Mouse (Mus musculus) ES-E14 (cell line): ENCODE measurements around the gene Naa20. TPM values are rescaled to one million over a fixed set of nuclear protein-coding genes. Genes with fewer than 3 reads are reported as not detected.

Source experiments
- DNase-seq: peaks from one replicate; pipeline ENCODE4 v3.0.0-alpha.2; 2013; ENCODE audit warnings: low read depth, low spot score
- H3K27ac ChIP-seq: 2 replicates; pipeline ENCODE4 v1.5.1; 2012; ENCODE audit warnings: low read depth, mild to moderate bottlenecking, low read length, moderate library complexity, mixed read lengths; ENCODE audit not compliant: poor library complexity, insufficient read depth, severe bottlenecking
- H3K36me3 ChIP-seq: 2 replicates; pipeline ENCODE4 v1.6.1; 2012; ENCODE audit warnings: mild to moderate bottlenecking, low read length, moderate library complexity, mixed read lengths; ENCODE audit not compliant: control insufficient read depth, poor library complexity, insufficient read depth, severe bottlenecking
- H3K4me1 ChIP-seq, 2 experiments: fragments of 150-350 bp in 1 of 2; sonication (generic) in 1 of 2; 2 replicates each; pipeline ENCODE4 v1.6.1; 2012; ENCODE audit warnings: low read length in 2 of 2, mild to moderate bottlenecking in 1 of 2, mixed read lengths in 1 of 2; ENCODE audit not compliant: control insufficient read depth in 2 of 2, insufficient read depth in 2 of 2, poor library complexity in 1 of 2
- H3K4me3 ChIP-seq, 2 experiments: fragments of 150-350 bp in 1 of 2; sonication (generic) in 1 of 2; 2 replicates each; pipeline ENCODE4 v1.5.1; 2012; ENCODE audit warnings: low read length in 2 of 2, low read depth in 1 of 2, mild to moderate bottlenecking in 1 of 2, mixed read lengths in 1 of 2; ENCODE audit not compliant: insufficient read depth in 1 of 2, poor library complexity in 1 of 2, severe bottlenecking in 1 of 2
- H3K9ac ChIP-seq: 2 replicates; pipeline ENCODE4 v1.6.1; 2012; ENCODE audit warnings: low read depth, mild to moderate bottlenecking, low read length, mixed read lengths; ENCODE audit not compliant: poor library complexity, insufficient read depth, severe bottlenecking
- H3K9me3 ChIP-seq: fragments of 150-350 bp; sonication (generic); 2 replicates; pipeline ENCODE4 v1.6.1; 2012; ENCODE audit warnings: low read depth, mild to moderate bottlenecking, low read length; ENCODE audit not compliant: control insufficient read depth, insufficient read depth
- CHD2 ChIP-seq: IDR thresholded peaks from 2 replicates; pipeline ENCODE4 v1.6.1; 2014; ENCODE audit warnings: mild to moderate bottlenecking, low read depth, low read length, inconsistent platforms
- HCFC1 ChIP-seq: IDR thresholded peaks from 2 replicates; pipeline ENCODE4 v1.6.1; 2012; ENCODE audit warnings: low read length, inconsistent platforms, borderline replicate concordance; ENCODE audit not compliant: insufficient read depth
- MAFK ChIP-seq: IDR thresholded peaks from 2 replicates; pipeline ENCODE4 v1.6.1; 2014; ENCODE audit warnings: mild to moderate bottlenecking, low read depth, low read length, inconsistent platforms; ENCODE audit not compliant: insufficient read depth
- ZC3H11A ChIP-seq: IDR thresholded peaks from 2 replicates; pipeline ENCODE4 v1.6.1; 2012; ENCODE audit warnings: low read depth, mild to moderate bottlenecking, inconsistent platforms, low read length, borderline replicate concordance
- ZNF384 ChIP-seq: IDR thresholded peaks from 2 replicates; pipeline ENCODE4 v1.6.1; 2012; ENCODE audit warnings: low read depth, low read length, inconsistent platforms
- in situ Hi-C, 2 experiments: fragments of 600-800 bp; cut with MboI; formaldehyde crosslinking; loops; one replicate each; pipeline ENCODE4 v1.15.1; 2025; ENCODE audit warnings: low sequenced_read_pairs in 2 of 2, inconsistent platforms in 1 of 2; ENCODE audit not compliant: unreplicated experiment in 2 of 2
- total RNA-seq: library from RNA; depleted of rRNA; stranded (reverse); fragments of 300-350 nt; gene quantifications from 2 replicates; pipeline ENCODE4 v1.2.3, GENCODE M21; 2012

Gene Naa20
- total RNA-seq, 1 experiment = 87.6 TPM

GRCm38 (mm10) chr2:145944286-145944685 lies 42.4 kb downstream of the Naa20 start:
- Histone ChIP-seq H3K36me3 (no peaks in the 10 kb centered on the region), H3K4me3 (no peak overlapping the region), H3K9ac (no peak overlapping the region), H3K27ac (no peak overlapping the region), H3K4me1 (no peaks in the 10 kb centered on the region), H3K9me3 (no peaks in the 10 kb centered on the region)
- TF ChIP-seq HCFC1 (no peak), ZNF384 (no peak), MAFK (no peak), ZC3H11A (no peak), CHD2 (no peak)
- in situ Hi-C loops = no loop called here
- DNase-seq = no peak

- in situ Hi-C loops = no loop called here
- TF ChIP-seq ZC3H11A (no peak), HCFC1 (no peak), ZNF384 (no peak), MAFK (no peak), CHD2 (no peak)
- no peak for DNase-seq
Observed at GRCm38 (mm10) chr2:145948402-145948954, 46.6 kb downstream of the Naa20 start.

GRCm38 (mm10) chr2:145949475-145950068 lies 47.7 kb downstream of the Naa20 start:
- in situ Hi-C loops = loop anchor here (25.0 kb wide), 2 partner anchors 263 to 463 kb away; partner anchors contain the start of gene Insm1 (in 1 of the 2)
- Histone ChIP-seq H3K36me3 (no peaks in the 10 kb centered on the region), H3K4me1 (no peaks in the 10 kb centered on the region), H3K9me3 (no peaks in the 10 kb centered on the region), H3K27ac (no peak overlapping the region), H3K4me3 (no peak overlapping the region), H3K9ac (no peak overlapping the region)
- no peak for DNase-seq
- no peak for TF ChIP-seq MAFK
- TF ChIP-seq HCFC1 = no peak
- no peak for TF ChIP-seq CHD2
- no peak for TF ChIP-seq ZNF384
- TF ChIP-seq ZC3H11A = no peak

More at GRCm38 (mm10) chr2:145948402-145948954, 46.6 kb downstream of the Naa20 start:
- H3K4me1 ChIP-seq = no peaks in the 10 kb centered on the region
- no peaks in the 10 kb centered on the region for H3K36me3 ChIP-seq
- H3K9ac ChIP-seq = no peak overlapping the region
- no peak overlapping the region for H3K4me3 ChIP-seq
- no peaks in the 10 kb centered on the region for H3K9me3 ChIP-seq
- H3K27ac ChIP-seq = no peak overlapping the region

- no peak overlapping the region for H3K9ac ChIP-seq
Observed at GRCm38 (mm10) chr2:145950239-145950638, 48.3 kb downstream of the Naa20 start.

More at GRCm38 (mm10) chr2:145950239-145950638, 48.3 kb downstream of the Naa20 start:
- Histone ChIP-seq H3K9me3 (no peaks in the 10 kb centered on the region), H3K36me3 (no peaks in the 10 kb centered on the region), H3K27ac (no peak overlapping the region), H3K4me3 (no peak overlapping the region), H3K4me1 (no peaks in the 10 kb centered on the region)
- in situ Hi-C loops = loop anchor here (25.0 kb wide), 2 partner anchors 262 to 462 kb away; partner anchors contain the start of gene Insm1 (in 1 of the 2)
- no peak for DNase-seq
- TF ChIP-seq MAFK = no peak
- TF ChIP-seq ZNF384 = no peak
- TF ChIP-seq ZC3H11A = no peak
- TF ChIP-seq CHD2 = no peak
- no peak for TF ChIP-seq HCFC1
